Mouse (Mus musculus) MEL-GATA-1-ER (cell line): Measurements from ENCODE around the gene Ppm1l.

Experiments
- DNase-seq: peaks from one replicate; pipeline ENCODE4 v3.0.0-alpha.2; 2012; ENCODE audit warnings: low read depth; ENCODE audit errors: extremely low read depth

Gene Ppm1l

DNA sequence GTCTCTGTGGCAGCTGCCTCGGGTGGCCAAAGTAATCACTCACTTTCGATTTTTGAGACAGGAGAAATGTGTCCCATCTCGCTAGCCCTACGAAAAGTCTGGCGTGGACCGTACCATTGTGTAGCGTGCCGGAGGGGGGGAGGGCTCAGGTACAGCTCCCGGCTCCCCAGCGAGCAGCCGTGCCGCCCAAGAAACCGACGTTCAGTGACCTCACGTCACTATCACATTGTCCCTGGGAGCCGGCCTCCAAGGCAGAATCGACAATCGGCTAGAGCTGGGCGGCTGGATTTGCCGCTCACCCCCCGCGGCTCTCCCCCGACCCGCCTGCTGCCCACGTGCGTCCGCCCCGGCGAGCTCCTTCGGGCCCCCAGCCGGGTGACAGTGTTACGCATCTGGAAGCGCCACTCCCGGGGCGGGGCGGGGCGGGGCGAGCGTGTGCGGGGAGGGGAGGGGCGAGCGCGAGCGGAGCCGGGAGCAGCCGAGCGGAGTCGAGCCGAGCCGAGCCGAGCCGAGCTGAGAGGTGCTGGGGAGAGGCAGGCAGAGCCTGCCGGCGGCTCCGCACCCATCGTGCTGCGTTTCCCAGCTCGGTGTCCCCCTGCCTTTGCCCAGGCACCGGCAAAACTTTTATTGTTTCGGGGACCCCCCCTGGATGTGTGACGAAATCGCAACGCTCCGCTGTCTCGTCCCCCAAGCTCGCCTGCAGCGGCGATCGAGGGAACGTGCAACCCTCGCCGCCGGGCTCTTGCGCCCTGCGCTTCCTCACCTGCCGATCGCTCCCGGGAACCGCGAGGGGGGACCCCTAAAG is at the start of gene Ppm1l:
Gene Ppm1l (plus strand): TSS at position 471 of the 805 bp plus-strand sequence.
- no peak for DNase-seq

- no peak for DNase-seq
Measured at GRCm38 (mm10) chr3:69271812-69272211, 44.8 kb upstream of the Ppm1l start.

DNA sequence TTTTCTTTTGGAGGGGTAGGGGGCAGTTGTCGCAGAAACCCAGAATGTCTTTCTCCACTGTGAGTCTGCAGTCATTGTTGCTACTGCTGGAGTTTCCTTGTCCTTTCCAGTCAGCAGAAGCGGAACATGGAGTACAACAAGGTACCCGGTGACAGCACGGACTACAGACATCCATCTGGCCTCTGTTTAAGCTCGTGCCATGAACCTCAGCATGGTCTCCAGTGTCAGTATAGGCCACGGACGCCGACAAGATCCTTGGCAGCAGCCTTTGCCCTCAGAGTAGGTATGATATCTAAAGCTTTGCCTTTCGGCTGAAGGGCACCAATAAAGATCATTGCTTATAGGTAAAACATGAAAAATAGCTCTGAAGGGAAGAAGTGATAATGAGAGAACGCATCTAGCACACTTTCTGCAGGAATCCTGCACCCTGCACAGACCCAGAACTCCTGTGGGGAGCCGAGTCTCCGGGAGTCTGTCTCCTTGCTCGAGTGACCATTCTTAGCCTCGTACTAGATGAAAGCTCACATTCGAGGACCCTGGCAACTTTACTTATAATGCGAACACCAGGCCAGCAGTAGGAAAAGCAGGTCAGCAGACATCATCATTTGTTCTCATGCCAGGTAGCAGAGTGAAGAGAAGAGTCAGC is 42.5 kb upstream of the Ppm1l start:
- no peak for DNase-seq

DNA sequence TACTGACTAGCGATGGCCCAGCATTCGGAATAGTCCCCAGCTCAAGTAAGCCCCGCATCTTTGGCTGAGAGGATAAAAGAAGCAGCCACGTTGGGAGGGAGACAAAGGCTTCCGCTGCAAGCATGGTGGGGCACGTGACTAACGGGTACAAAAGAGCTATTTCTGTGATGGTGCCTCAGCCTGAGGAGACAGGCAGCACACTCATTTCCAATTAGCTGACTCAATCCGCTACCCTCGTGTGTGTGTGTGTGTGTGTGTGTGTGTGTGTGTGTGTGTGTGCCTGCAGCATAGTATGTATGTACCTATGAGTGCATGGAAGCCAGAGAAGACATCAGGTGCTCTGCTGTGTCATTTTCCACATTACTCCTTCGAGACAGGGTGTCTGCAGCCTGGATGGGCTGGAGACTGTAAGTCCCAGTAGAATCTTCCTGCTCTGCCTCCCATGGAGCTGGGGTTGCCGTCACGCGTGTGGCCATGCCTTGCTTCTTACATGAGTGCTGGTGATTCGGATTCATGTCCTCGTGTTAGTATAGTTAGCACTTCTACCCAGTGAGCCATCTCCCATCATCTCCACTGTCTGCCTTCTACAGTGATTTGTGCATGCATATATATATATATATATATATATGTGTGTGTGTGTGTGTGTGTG is 41.9 kb upstream of the Ppm1l start:
- no peak for DNase-seq

DNA sequence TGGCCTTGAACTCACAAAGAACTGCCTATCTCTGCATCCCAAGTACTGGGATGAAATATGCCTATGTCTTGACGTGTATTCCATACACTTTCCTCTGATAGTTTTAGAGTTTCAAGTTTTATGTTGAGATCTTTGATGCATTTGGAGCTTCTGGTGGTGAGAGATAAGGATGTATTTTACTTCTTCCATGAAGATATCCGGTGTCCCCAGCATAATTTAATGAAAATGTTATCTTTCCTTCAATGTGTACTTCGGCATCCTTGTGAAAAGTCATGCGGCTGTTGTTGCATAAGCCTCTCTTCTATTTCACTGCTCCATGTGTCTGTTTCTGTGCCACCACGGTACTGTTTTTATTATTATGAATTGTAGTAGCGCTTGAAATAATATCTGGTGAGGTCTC is 38.0 kb upstream of the Ppm1l start:
- peak; percentile 6 for DNase-seq

GRCm38 (mm10) chr3:69282406-69282805 is 34.3 kb upstream of the Ppm1l start:
- DNase-seq = no peak

GRCm38 (mm10) chr3:69283085-69283847 is 33.4 kb upstream of the Ppm1l start:
- DNase-seq = no peak

- DNase-seq = no peak
Measured at GRCm38 (mm10) chr3:69289833-69290232, 26.8 kb upstream of the Ppm1l start.

DNA sequence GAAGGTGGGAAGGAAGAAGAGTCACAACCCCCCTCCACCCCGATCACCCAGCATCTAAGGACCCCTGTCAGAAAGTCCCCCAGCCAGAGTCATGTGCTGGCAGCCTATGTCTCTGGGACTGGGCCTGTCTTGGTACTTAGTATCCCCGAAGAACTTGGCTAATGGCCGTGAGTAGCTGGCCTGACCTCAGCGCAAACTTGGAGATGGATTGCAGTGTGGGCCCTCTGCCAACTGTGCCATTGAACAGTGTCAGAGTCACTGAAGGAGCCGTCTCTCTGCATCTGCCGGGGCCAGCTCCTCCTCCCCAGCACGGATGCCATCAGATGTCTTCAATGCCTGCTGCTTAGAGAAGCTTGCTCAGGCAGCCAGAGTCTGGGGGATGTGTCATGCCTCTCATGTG is 26.4 kb upstream of the Ppm1l start:
- no peak for DNase-seq

- DNase-seq = no peak
Measured at GRCm38 (mm10) chr3:69290844-69291243, 25.8 kb upstream of the Ppm1l start.

- no peak for DNase-seq
Measured at GRCm38 (mm10) chr3:69292628-69293027, 24.0 kb upstream of the Ppm1l start.

DNA sequence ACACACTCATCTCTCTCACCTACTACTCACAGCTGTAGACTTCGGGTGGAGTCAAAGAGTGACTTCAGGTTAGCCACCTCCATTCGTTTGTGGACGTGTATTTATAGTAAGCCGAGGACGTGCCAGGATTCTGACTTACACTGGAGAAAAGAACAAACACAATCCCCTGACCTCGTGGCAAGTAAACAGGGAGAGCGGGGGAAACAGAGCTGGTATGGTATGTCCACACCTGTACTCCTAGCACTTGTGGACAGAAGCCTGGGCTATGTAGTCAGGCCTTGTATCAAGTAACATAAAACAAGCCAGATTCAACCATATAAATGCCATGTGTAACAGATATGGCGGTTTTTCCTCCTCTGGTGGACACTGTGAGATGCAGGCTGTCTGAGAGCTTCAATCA is 20.4 kb upstream of the Ppm1l start:
- DNase-seq = no peak

DNA sequence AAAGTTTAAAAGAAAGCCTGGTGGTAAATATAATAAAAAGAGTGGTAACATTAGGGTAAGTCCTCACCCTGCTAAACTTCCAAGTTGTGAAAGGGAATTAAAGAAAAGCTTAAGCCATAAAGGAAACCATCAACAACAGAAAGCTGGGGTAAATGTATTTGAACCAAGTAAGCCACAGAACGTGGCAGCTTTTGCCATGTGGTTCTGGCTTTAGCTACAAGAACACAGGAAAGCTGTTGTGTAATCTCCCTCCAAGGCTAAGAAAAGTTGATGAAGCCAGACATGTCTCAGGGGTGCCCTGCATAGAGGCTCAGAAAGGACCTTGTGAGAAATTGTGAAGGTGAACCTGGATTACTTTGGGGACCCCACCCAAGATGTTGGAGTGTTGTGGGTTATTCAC is 16.5 kb upstream of the Ppm1l start:
- no peak for DNase-seq

GRCm38 (mm10) chr3:69315810-69316390 is 761 bp upstream of the Ppm1l start:
- DNase-seq = no peak

DNA sequence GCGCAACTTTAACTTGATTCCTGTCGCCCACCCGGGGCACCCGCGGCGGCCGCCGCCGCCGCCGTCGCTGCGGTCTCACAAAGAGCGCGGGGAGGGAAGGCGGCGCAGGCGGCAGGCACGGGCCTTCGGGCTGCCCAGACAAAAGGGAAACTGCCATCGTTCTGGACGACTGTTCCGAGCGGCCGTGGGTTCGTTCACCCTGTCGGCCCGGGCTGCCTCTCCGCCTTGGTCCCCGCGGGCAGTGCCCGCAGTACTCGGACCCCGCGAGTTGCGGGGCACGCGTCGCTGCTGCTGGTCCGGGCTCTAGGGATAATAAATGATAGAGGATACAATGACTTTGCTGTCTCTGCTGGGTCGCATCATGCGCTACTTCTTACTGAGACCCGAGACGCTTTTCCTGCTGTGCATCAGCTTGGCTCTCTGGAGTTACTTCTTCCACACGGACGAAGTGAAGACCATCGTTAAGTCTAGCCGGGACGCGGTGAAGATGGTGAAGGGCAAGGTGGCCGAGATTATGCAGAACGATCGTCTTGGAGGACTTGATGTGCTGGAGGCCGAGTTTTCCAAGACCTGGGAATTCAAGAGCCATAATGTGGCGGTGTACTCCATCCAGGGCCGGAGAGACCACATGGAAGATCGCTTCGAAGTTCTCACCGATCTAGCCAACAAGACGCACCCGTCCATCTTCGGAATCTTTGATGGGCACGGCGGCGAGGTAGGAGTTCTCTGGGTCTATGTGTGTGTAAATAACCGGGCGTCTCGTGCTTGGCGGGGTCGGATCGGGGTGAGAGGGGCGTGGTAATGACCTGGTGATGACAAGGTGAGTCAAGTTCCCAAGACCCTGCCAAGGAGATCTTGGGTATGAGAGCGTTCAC is 827 bp downstream of the Ppm1l start:
- DNase-seq = no peak

DNA sequence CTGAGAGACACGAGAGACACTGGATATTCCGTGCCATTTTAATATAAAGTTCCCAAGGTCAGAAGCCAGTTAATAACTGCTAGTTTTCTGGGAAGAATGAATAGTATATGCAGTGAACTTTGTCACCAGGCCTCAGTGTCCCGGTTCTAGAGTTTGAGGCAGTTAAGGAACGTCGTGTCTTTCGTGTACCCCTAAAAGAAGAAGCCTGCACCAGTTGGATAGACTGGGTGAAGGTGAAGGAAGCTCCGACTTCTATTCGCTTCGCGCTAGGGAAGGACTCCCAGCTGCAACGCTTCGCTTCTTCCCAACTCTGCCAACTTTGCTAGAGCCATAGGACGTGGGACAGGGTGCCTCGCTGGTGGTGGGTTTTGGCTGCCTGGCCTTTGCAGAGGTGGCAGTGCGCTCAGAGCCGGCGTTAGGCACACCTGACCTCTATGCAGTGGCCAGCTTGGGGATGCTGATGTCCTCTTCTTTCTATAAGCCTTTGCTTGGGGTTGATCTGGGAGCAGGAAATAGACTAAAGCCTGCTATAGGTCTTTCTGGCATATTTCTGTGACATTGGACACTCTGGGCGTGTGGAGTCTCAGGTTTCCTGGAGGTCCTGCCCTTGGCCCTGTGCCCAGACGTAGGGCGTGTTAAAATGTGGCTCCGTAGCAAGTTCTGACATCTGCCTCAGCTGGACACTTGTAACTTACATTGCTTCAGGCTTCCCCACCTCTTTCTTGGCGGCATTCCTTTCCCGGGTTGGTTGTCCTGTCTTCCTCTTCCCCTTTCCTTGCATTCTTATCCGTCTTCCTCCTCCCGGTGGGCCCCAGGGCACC is 1.7 kb downstream of the Ppm1l start:
- DNase-seq = no peak

DNA sequence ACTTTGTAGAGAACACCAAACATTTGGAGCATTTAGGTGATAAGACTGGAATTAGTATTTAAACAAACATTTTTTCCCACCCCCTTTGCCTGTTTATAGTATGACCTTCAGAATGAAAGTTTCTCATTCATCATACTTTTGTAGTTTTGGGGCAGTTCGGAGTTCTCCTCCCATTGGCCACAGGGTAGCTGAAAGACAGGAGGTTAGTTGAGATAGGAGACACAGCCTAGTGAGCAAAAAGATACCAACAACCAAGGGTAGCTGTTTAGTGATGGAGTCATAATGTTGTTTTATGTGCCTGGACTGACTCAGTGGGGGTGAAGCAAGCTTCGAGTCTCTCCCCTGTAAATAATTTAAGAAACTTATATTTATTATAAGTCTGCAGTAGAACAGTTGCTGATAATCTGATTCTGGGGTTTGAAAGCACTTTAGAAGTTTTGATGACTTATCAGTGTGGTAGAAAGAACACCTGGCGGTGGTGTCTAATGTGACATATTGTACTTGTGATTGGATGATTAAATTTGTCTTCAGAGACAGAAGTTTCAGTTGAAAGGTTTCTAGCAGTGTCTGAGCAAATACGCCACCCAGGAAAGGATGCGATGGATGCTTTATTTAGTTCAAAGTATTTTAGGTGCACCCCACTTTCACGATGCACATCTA is 2.5 kb downstream of the Ppm1l start:
- DNase-seq = no peak

DNA sequence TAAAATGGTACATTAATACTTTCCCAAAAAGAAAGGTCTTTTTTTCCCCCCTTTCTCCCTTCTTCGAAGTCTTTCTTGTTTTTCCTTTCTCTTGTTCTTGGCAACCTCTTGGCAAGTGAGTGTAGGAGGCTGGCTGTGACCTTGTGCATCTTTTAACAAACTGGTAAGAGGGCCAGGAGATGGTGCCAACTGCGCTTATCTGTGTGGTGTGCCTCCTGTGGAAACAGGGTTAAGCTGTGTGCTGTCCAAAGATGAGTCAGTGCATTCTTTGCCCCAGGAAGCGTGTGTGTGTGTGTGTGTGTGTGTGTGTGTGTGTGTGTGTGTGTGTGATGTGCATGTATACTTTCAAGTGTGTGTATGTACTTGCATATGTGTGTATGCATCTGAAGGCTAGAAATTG is 7.3 kb downstream of the Ppm1l start:
- DNase-seq = no peak

DNA sequence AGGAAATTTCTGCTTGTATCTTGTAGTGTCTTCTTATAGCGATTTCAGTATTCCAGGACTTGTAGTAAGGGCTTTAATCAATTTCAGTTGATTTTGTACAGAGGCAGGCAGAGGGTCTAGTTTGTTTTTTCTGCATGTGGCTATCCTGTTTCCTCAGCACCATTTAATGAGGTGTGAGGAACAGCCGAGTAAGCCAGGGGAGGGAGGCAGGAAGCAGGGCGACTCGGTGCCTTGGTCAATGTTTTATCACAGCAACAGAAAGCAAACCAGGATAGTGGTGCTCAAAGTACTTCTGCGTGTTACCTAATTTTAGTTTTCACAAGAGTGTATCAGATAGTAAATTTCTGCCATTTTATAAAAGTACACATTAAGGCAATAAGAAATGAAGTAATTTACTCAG is 13.2 kb downstream of the Ppm1l start:
- no peak for DNase-seq
